Mouse (Mus musculus): ENCODE measurements around the gene Lhx3.
A peak's percentile ranks its signal among the peaks of the same experiment; 100 is the strongest.

The Lhx3 gene

DNA sequence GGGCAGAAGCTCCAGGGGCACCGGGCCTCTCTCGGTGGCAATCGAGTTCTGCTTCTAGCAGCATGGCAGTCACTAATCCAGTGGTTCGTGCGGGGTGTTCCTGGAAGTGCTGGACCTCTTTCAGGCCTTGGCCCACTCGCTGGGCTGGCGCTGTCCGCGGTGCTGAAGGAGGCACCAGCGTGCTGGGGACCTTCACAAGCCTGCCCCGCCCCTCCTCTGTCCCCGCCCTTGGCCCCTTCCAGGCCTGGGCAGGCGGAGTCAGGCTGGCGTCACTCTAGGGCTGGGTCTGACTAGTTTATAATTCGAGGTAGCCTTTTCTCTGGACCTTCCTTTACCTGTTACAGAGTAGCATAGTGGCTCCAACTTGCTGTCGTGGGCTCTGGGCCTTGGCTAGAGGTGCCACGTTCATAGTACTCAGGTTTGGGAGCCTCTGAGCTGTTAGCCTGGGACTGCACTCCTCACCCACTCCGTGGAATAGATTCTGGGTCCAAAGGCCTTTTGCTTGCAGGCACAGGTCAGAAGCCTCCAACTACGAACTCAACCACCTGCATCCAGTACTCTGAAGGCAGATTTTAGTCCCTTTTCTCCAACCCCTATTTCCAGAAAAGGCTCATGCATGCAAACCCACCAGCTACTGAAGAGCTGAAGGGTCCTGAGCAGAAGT, at the start of gene Lhx3:
Gene Lhx3 (minus strand): TSS at position 164 of the 664 bp plus-strand sequence.
- DNase-seq: peak; percentile 88

DNA sequence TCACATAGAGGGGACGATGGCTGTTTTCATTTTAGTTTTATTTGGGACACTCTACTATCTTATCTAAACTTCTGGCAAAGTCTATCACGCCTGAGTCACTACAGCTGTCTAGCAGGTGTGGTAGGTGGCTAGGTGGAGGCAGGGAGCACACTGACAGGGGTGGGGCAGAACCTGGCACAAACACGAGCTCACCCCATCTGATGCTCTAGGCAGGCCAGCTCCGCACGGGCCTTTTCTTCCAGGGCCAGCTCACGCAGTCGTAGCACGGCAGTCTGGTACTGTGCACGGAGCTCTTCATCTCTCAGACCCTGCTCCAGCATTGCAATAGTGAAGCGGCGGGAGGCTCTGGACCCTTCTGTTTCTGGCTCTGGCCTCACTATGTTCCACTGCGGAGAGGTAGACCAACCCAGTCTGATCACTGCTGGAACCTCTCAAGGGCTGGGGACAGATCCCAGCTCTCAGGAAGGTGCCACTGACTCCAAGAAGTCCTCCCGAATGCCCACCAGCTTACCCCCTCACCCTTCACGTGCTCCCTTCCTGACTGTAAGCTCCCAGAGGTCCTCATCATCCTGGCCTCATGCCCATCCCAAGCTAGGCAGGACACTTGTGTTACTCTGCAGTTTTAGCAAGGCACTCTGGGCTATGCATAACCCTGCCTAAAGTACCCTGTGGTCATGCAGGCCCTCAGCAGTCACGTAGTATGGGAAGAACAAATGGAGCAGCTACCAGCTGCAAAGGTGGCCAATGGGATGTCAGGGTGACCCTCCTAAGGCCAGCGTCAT, 49.4 kb upstream of the Lhx3 start:
- DNase-seq: no peak

DNA sequence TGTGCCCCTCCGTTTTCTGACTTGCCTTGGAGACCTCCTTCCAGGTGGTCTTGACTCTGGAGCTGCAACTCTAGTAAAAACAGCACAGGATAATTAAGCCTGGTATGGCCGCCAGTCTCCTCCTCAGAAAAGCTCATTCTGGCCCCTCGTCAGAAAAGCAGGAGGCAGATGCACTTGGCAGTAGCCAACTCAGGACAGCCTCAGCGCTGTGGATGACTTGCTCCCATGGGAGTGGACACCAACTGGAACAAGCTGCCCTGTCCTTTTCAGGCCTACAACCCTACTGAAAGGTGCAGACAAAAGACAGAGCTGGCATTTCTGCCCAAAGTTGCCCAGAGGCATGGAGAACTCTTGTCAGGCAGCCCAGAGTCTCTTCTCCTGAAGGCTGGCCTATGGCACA, 46.7 kb upstream of the Lhx3 start:
- no peak for DNase-seq

DNA sequence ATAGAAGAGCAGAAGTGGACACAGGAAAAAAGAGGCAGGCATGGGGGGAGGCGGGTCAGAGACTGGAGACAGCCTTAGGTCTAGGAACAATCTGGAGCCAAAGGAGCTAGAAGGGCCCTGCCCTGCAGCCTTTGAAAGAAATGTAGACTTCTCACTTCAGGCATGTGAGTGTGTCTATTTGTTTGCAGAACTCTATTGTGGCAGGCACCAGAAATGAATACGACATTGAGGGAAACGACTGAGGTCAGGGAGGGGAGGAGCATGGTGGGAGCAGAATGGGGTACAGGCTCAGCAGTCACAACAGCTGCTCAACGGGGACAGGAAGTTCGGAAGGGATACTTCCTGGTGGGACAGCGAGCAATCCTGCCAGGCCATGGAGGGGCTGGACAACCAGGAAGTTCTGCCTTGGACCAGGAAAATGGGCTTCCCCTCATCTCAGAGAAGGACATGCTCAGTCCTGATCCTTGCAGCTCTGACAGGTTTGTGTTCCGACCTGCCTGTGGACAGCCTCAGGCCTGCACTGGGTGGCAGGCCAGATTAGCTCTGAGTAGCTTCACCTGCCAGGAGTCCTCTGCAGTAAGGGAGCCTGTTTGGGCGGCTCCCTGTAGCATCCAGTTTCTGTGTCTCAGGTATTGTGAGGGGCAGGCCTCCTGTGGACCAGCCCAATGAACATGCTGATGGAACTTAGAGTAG, 44.6 kb upstream of the Lhx3 start:
- DNase-seq: no peak

DNA sequence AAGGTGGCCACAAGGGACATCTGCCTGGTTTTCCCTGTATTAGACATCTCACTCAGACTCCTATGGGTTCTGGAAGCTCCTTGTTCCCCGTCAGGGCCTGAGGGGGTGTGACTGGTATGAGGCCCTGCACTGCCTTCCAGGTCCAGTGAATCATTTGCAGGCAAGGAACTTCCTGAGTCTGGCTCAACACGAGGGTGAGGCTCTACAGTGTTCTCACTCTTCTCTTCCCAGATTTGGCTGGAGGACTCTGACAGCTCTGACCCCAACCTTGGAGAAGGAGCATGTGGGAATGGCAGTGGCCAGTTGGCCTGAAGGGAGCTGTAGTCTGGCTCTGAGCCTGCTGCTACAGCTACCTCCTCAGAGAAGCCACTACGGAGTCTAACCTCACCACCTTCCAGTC, 39.4 kb upstream of the Lhx3 start:
- no peak for DNase-seq

DNA sequence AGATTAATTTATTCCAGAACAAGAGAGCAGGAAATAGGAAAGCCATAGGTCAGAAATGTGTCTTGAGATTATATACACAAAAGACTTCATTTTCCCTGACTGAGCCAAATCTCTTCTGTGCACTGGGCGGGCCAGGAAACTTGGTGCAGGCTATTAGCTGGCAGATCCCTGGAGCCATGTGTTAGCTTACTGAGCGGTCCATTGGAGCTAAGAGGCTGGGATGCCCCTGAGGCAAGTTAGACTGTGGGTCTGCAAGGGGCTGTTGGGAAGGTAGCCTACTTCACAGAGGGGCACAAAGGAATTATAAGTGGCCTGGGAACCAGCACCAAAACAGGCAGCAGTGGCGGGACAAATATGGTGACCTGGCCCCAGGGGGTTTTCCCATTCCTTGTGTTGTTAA, 32.8 kb upstream of the Lhx3 start:
- no peak for DNase-seq

DNA sequence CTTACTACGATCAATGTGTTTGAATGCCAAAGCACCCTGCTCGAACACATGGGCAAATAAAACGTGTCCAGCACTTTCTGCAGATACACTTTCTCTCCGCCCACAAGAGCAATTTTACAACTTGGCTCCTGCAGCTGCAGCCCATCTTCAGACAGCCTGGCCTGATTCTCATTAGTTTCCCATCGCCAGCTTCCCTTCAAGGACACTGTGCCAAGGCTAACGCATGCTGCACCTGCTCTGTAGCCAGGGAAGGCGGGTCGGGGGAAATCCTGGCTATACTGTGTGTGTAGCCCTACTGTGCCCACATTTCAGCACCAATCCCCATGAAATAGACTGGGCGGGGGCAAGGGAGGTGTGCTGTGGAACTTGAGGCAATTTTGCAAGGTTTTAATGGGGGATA, 32.2 kb upstream of the Lhx3 start:
- no peak for DNase-seq

DNA sequence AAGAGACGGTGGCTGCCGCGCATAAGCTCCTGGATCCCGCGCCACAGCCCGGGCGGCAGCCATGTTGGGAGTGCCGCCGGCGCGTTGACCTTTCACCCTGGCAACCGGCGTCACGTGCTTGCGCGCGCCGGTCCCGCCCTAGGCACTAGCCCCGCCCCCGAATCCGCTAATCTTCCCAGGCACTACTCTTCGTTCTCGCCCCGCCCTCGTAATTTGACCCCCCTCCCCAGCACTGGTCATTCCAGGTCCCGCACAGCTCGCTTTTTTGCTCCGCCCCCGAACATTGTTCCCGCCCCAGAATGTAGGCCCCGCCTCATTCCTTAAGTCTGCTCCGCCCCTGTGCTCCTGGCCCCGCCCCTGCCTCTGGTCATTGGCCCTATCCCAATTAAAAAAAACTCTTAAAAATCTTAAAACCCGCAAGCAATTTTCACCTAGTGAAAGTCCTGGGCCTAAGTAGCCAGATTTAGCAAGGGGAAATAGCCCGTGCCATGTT, 29.2 kb upstream of the Lhx3 start, which contains the start of gene Qsox2:
Gene Qsox2 (minus strand): TSS at position 236 of the 493 bp plus-strand sequence.
- DNase-seq: peak; percentile 93

DNA sequence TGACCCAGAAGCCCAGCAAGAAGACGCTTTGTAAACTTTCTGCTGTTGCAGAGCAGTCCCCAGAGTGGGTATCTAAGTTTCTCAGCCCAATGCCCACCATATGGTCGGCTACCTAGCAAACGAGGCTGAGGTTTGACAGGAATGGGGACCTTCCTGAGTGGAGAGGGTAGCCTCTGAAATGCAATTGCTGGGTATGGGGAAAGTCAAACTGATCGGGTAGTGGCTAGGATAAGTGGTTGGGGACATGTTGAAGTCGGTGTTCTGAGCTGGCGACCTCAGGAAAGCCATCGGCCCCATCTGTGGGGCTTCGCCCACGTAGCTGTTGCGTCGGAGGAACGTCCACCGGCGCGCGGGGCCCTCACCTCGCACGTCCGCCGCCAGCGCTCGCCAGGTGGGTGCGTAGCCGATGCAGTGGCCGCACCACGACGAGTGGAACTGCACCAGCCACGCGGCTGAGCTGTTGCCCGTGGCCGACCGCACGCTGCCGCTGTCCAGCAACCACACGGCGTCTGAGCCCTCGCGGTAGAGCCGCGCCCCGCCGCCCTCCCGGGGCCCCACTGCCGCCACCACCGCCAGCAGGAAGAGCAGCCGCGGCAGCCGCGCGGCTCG, 28.7 kb upstream of the Lhx3 start:
- DNase-seq: no peak

DNA sequence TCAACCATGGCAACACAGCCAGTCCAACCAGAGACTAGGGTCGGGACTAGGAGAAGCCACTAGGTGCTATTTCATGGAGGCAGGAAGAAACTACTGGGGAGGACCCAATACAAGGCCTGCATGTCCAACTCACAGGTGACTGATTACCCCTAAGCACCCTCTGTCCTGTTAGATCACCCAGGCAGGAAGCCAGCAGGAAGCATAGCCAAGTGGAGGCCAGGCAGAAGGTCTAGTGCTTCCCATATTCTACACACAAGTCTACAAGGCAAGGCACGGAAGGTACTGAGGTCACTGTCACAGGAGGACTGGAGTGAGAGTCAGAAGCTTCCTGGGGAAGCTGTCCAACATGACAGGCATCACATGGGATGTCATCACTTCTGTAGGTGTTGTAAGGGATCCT, 26.7 kb upstream of the Lhx3 start:
- no peak for DNase-seq

DNA sequence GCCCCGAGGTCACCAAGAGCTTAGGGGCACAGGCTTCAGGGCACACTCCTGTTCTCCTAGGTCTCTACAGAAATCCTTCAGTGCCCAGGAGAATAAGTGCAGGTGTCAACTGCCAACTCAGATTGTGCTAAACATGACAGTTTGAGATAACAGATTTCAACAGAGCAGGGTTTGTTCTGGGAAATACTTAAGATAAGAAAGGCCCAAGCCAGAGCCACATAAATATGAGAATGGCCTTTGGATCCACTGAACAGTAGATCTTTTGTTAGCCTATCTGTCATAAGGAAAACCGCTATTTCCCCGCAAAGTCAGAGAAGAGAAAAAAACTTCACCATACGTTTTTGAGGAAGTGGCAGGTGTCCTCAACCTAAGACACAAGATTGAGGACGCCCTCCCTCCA, 26.2 kb upstream of the Lhx3 start:
- no peak for DNase-seq

DNA sequence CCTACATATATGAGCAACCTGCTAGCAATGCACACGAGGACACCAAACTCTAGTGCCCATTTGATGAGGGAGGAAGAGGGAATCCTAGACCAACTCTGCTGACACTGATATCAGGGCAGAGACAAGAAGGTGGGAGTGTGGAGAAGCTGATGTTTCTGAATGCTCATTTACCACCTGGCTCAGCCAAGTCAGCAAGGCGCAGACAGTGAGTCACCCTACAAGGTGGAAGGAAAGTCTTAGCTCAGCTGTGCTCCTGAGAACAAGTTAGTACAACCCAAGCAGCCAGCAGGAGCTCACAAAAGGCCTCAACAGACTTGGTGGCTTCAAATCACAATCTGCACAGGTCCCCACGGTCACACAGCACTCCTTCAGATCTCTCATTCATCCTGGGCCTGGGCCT, 23.3 kb upstream of the Lhx3 start:
- no peak for DNase-seq

DNA sequence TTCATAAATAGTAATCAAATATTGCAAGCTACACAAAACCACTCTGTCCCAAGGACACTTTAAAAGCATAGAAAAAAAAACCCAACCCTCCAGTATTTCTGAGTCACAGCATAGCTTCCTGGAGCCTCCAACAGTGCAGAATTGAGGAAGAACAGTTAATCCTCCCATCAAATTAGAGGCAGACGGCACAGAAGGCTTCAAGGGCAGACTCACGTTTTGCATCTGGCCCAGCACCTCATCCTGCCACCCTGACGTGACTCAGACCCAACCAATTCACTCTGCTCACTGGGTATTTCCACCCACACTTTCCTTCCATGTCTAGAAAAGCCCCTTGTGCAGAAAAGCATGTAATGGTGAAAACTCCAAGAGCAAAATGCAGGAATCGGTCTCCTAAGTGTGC, 22.2 kb upstream of the Lhx3 start:
- DNase-seq: no peak

DNA sequence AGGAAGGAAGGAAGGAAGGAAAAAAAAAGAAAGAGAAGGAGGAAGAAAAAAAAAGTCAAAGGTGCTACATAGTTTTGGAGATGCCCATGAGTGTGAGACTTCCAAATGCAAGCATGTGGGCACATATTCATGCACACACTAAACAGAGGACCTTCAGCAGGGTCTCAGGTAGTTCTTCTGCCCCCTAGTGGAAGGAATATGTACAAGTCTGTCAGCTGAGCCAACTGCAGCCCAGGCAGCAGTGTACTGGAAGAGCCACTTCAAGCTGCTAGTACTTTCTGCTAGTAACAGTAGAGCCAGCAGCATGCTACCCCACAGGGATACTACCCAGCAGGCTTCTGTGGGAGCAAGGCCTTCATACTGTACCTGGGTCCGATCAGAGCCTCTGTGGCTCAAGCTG, 19.7 kb upstream of the Lhx3 start:
- peak; percentile 14 for DNase-seq

DNA sequence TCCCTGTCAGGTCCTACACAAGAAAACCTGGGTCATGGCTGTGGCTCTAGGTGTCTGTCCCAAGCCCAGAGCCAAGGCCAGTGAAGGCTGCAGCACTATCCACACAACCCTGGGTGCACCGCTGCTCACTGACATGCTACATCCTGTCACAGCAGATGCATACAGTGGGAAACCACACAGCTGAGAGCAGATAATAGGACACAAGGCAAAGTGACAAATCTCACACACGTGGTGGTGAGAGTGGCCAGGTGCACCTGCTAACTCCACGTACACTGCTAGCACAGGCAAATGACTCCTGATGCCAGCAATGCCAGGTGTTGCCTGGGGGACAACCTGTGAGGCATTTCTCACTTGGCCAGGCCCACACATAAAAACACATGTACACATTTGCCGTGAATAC, 17.2 kb upstream of the Lhx3 start:
- DNase-seq: no peak

DNA sequence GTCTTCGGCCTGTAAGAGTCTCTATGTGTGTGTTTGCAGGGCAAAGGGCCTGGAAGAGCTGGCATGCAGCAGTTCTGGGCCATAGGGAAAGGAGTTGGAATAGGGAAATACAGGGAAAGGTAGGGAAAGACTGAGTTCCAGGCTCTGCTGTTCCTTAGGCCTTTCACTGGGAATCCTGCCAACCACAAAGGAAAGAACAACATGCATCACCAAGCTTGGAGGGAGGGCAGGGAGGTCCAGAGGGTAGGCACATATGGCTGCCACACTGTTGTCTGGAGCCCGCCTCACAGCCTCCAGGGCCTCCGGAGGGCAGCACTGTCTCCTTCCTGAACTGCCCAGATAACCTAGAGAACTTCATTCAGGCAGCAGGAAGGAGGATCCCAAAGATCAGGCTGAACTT, 15.9 kb upstream of the Lhx3 start:
- DNase-seq: no peak

DNA sequence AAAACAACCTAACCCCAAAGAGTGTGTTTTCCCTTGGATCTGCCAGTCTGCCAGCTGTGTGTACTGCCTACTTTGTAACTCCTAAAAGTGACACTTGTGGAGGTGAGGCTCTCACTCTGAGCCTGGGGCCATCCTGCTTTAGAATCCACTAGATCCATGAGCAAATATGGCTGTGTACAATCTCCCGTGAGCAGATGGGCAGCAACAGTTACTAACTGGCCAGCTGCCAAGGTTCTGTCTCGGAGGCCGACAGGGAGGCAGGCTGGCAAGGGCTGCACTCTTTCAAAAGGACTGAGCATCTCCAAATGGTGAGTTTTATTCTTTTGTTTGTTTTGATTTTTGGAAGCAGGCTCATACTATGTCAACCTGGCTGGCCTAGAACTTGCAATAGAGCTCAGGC, 6.4 kb upstream of the Lhx3 start:
- no peak for DNase-seq

DNA sequence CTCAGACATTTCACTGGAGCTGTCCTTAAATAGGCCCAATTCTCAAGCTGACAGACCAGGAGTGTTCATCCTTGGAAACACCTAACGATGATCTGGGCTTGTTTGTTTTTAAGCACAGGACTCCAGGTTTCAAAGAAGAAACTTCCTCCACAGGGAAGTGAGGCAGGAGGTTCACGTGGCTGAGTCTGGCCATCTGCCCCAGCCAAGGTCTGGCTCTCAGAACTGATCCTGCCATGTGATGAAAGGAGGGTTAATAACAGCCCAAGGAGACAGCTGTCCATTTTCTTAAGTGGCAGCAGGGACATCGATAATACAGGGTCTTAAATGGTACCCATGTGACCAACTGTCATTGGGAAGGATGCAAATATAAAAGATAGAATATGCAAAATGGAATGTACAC, 1.5 kb upstream of the Lhx3 start:
- DNase-seq: no peak

DNA sequence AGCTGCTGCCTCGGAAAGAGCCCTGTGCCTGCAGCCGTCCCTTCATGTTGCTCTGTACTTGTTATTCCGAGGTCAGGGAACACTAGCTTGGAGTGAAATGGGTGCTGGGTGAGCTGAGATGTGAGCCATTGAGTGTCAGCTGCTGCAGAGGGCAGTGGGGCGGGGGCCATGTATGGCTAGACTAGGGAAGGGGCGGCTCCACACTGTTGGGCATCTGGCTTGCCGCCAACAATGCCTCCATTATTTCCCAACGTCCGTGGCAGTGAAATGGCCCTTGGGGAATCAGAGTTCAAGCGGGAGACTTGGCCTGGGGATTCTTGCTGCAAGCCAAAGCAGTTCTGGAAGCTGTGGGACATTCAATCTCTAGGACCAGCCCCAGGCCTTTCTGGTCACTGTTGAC, 530 bp downstream of the Lhx3 start:
- no peak for DNase-seq

DNA sequence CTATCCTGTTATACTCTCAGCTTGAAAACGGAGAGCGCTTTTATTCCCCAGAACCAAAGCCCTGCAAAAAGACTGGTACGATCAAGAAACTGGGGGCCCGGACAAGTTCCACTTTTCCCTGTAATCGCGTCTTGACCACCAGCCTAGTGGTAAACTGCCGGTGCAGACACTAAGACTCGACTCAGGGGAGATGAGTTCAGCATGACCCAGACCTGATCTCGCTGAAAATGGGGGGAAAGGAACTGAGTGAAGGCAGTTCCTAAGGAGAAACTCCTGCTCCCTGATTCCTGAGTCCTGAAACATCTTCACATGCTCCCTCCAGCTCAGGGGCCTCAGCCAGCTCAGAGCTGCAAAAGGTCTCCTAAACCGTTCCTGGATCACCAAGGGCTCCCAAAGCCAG, 2.3 kb downstream of the Lhx3 start:
- DNase-seq: no peak

DNA sequence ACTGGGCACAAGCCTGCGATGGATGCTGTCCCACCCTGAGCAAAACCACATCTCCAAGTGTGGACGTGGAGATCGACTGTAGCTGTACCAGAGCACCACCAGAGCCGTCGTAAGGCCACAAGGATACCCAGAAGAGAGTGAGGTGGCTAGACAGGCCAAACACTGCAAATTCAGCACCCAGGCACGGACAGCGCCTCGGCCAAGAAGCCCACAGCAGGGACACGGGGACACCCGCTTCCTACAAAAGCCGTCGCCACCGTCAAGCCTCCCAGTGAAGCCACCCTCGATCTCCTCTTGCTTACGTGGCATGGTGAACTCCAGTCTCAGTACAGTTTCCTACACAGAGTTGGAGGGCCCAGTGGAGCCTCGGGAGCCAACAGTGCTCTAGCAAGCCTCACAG, 3.0 kb downstream of the Lhx3 start:
- no peak for DNase-seq

DNA sequence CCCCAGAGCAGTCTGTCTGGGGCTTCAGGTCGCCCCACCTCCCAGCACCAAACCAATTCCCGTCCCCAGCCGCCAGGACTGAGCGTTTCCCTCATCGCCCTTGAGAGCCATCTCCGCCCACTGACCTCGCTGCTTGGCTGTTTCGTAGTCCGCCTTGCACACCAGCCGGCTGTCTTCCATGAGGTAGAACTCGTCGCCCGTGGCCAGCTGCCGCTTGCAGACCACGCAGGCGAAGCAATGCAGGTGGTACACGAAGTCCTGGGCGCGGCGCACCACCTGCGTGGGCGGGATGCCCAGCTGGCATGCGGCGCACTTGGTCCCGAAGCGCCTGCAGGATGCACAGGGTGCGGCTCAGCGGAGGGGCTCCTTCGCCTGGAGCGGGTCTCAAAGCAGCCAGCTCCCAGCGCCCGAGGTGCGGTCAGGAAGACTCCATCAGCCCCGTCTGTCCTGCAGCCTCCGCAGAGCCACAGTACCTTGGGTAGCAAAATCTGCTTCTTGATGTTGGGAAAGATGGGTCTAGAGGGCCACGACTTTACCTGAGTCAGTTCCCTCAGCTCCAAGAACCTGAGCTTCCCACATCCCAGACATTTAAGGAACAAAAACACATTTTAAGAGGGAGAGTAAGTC, 5.1 kb downstream of the Lhx3 start:
- DNase-seq: no peak
